Mouse (Mus musculus): ENCODE measurements at regions not wholly inside any gene's neighbourhood (a gene's known extent, or its start where the extent isn't known, plus 50 kb on each side); places are given as distances from the start of the nearest gene placed in this dataset.

DNA sequence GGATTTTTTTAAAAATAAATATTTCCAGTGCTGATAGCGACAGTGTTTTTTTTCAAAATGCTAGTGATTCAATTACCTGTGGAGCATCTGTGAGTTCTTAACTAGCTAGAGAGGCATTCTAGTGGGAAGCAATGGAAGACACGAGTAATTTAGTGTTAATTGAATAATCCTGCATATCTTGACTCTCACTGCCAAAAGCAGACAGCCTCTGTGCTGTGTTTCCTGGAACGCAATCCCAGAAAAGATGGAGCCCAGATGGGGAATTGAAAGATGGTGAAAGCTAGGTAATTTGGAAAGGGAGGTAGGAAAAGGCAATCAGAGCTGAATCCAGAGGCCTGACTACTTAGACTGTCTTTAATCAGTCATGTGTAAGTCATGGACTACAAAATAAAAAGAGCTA is 441.0 kb downstream of the Prss52 start:
- Histone ChIP-seq H3K9ac (ENCODE audit: control insufficient read depth, low read depth, low read length, poor library complexity, severe bottlenecking) (no peak overlapping the region), H3K79me2 (ENCODE audit: control insufficient read depth, insufficient read depth, low read length, poor library complexity) (no peaks in the 10 kb centered on the region), H3K27me3 (ENCODE audit: control insufficient read depth in 1 of 2, insufficient read depth in 2 of 2, low read length in 2 of 2) (no peaks in the 10 kb centered on the region), H3K4me1 (ENCODE audit: control insufficient read depth in 1 of 2, insufficient read depth in 2 of 2, low read length in 2 of 2) (no peaks in the 10 kb centered on the region), H3K36me3 (ENCODE audit: control insufficient read depth in 1 of 2, insufficient read depth in 2 of 2, low read length in 2 of 2) (no peaks in the 10 kb centered on the region), H3K9me3 (replicated peaks; ENCODE audit: insufficient read depth, low read length) (no peaks in the 10 kb centered on the region), H3K27ac (ENCODE audit: control insufficient read depth, low read depth, low read length) (no peak overlapping the region), H3K4me3 (ENCODE audit: control insufficient read depth in 1 of 2, insufficient read depth in 1 of 2, low read depth in 2 of 2, low read length in 2 of 2) (no peak overlapping the region)
- TF ChIP-seq SMC3 (IDR thresholded peaks at IDR 0.05; ENCODE audit: low read depth, low read length) (no peak), TAL1 (IDR thresholded peaks at IDR 0.05; ENCODE audit: low read length) (no peak), EP300 (IDR thresholded peaks at IDR 0.05; ENCODE audit: low read depth in 1 of 2, low read length in 2 of 2) (no peak), MXI1 (IDR thresholded peaks at IDR 0.05; ENCODE audit: low read depth, low read length) (no peak), MAZ (IDR thresholded peaks at IDR 0.05; ENCODE audit: low read depth, low read length) (no peak), CTCF (IDR thresholded peaks at IDR 0.05 in 2 of 3, conservative IDR thresholded peaks at IDR 0.05 in 1 of 3; ENCODE audit: control insufficient read depth in 1 of 3, insufficient read depth in 1 of 3, low read depth in 2 of 3, low read length in 3 of 3, poor library complexity in 1 of 3, severe bottlenecking in 1 of 3) (no peak), TBP (IDR thresholded peaks at IDR 0.05; ENCODE audit: low read depth, low read length) (no peak), GATA1 (IDR thresholded peaks at IDR 0.05; ENCODE audit: low read depth, low read length) (no peak), UBTF (IDR thresholded peaks at IDR 0.05; ENCODE audit: borderline replicate concordance, insufficient read depth, low read depth, low read length) (no peak), MYB (IDR thresholded peaks at IDR 0.05; ENCODE audit: low read depth, low read length) (no peak), BHLHE40 (IDR thresholded peaks at IDR 0.05; ENCODE audit: borderline replicate concordance, low read depth, low read length) (no peak), ELF1 (IDR thresholded peaks at IDR 0.05; ENCODE audit: low read depth, low read length) (no peak), HCFC1 (IDR thresholded peaks at IDR 0.05; ENCODE audit: low read depth, low read length) (no peak)
- no peak for DNase-seq (ENCODE audit: low read depth, low spot score)

DNA sequence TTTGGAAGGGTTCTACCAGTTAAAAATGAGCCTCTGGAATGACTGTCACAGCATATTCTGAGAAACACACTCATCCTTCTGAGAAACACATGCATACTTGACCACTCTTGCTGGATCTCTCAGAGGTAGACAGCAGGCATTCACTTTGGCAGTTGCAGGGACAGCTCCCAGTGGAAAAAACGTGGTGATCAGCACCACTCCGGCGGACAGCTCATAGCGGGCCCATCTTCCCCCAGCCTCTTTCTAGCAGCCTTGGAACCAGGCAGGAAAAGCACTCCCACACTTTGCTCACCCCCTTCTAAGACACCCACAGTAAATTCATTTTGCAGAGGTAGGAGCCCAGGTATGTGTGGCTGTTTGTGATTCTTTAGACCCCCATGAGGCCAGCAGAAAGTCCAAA is 442.7 kb downstream of the Prss52 start:
- Histone ChIP-seq H3K9ac (ENCODE audit: control insufficient read depth, low read depth, low read length, poor library complexity, severe bottlenecking) (no peak overlapping the region), H3K4me3 (ENCODE audit: control insufficient read depth in 1 of 2, insufficient read depth in 1 of 2, low read depth in 2 of 2, low read length in 2 of 2) (no peak overlapping the region), H3K4me1 (ENCODE audit: control insufficient read depth in 1 of 2, insufficient read depth in 2 of 2, low read length in 2 of 2) (no peaks in the 10 kb centered on the region), H3K9me3 (replicated peaks; ENCODE audit: insufficient read depth, low read length) (no peaks in the 10 kb centered on the region), H3K27ac (ENCODE audit: control insufficient read depth, low read depth, low read length) (no peak overlapping the region), H3K79me2 (ENCODE audit: control insufficient read depth, insufficient read depth, low read length, poor library complexity) (no peaks in the 10 kb centered on the region), H3K36me3 (ENCODE audit: control insufficient read depth in 1 of 2, insufficient read depth in 2 of 2, low read length in 2 of 2) (no peaks in the 10 kb centered on the region), H3K27me3 (ENCODE audit: control insufficient read depth in 1 of 2, insufficient read depth in 2 of 2, low read length in 2 of 2) (no peaks in the 10 kb centered on the region)
- TF ChIP-seq MXI1 (IDR thresholded peaks at IDR 0.05; ENCODE audit: low read depth, low read length), result peak; percentile 92
- no peak for TF ChIP-seq CHD1 (IDR thresholded peaks at IDR 0.05; ENCODE audit: low read depth, low read length)
- no peak for TF ChIP-seq CTCF (IDR thresholded peaks at IDR 0.05 in 2 of 3, conservative IDR thresholded peaks at IDR 0.05 in 1 of 3; ENCODE audit: control insufficient read depth in 1 of 3, insufficient read depth in 1 of 3, low read depth in 2 of 3, low read length in 3 of 3, poor library complexity in 1 of 3, severe bottlenecking in 1 of 3)
- TF ChIP-seq MAX (IDR thresholded peaks at IDR 0.05; ENCODE audit: low read length), result peak; percentile 44; the same call in 1 of the 2 replicates
- TF ChIP-seq SIN3A (IDR thresholded peaks at IDR 0.05; ENCODE audit: low read length), result peak; percentile 67
- DNase-seq (ENCODE audit: low read depth, low spot score), result peak; percentile 40
